Mouse (Mus musculus) ovary, postnatal 10 days (tissue): ENCODE results near the gene Dync1i1.

ENCODE experiments used
- DNase-seq: peaks from one replicate; pipeline ENCODE4 v3.0.0; 2022; ENCODE audit warnings: low spot score

Gene Dync1i1

DNA sequence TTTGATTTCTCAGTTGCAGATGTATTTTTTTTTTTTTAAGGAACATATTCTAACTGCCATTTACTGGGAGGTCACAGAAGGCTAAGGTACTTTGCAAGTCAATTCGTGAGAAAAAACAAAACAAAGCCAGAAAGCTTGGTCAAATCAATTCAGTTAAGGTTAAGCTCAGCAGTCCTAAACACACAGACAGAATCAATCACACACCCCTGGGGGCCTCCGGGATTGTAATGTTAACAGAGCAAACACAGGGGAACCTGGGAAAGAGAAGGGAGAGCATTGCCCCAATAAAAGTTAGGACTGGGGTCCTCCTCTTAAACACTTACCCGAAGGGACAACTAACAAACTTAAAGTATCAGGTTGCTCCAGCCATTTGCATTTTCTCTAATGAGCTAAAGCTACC is 344.6 kb downstream of the Dync1i1 start:
- no peak for DNase-seq

DNA sequence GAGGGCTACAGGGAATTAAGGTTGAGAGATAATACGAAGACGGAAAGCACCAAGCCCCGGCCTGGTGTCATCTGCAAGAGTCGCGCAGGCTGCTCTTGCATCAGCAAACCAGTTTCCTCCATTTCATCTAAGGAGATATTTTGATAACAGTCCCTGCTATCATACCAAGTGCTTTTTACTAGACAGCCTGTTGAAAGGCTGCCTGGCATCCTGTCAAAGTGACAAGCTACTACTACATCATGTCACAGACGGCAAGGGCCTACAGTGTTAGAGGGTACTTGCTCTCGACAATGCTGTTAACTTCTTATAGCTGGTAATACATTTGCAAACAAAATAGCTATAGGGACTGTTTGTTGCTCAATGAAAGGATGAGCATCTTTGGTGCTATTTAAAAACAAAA is 345.6 kb downstream of the Dync1i1 start:
- DNase-seq = no peak

DNA sequence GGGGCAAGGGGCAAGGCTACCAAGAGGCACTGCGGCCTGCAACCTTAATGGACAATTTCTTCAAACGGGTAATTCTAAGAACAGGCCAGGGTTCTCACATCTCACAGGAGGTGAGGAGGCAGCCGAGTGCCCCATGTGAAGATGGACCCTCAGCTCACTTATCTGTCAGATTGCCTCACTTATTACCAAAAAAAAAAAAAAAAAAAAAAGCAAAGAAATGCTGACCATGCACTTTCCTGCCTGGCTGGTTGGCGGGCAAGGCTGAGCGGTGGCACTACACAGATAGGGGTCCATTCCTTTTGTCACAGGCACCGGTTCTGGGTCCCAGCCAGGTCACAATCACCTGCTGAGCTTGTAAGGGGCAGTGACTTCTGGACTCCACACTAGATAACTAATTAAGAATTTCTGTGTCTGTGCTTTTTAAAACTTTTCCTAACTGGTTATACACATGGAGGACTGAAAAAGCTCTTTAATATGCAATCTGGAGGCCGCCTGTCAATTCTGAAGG is 350.6 kb downstream of the Dync1i1 start:
- DNase-seq = no peak

DNA sequence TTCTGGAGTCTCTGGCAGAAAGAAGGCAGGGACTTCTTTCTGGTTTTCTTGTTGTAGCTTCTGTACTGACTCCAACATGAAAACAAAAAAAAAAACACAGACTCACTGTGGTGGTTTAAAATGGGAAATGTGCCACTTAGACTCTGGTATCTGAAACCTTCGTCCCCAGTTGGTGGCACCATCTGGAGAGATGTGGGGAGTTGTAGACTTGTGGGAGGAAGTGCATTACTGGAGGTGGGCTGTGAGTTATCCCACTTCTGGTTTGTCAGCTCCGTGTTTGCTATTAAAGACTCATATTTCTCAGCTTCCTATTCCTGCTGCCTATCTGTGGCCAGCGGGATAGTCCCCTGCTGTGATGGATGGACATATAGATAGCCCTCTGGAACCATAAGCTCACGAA is 351.8 kb downstream of the Dync1i1 start:
- DNase-seq = no peak
